Mouse (Mus musculus): ENCODE measurements around the gene Ccl22. TPM values are rescaled to one million over a fixed set of nuclear protein-coding genes. Genes with fewer than 3 reads are reported as not detected.
A peak's percentile ranks its signal among the peaks of the same experiment; 100 is the strongest.

Ccl22 gene
- total RNA-seq, 2 experiments from 2014 or later: not detected

- ATAC-seq (ENCODE audit: poor library complexity, severe bottlenecking): peak; percentile 60
These were observed 11.4 kb upstream of the Ccl22 start for GRCm38 (mm10) chr8:94733821-94734465.

GRCm38 (mm10) chr8:94734735-94735350, 10.5 kb upstream of the Ccl22 start:
- ATAC-seq (ENCODE audit: poor library complexity, severe bottlenecking): no peak

- ATAC-seq (ENCODE audit: poor library complexity, severe bottlenecking): 0 out of 2 replicates have a peak, but pooled peaks have one; percentile 30
These were observed 9.8 kb upstream of the Ccl22 start for GRCm38 (mm10) chr8:94735426-94736094.

- ATAC-seq (ENCODE audit: poor library complexity, severe bottlenecking): no peak
These were observed 5.6 kb upstream of the Ccl22 start for GRCm38 (mm10) chr8:94739829-94740228.

GRCm38 (mm10) chr8:94740591-94740990, 4.8 kb upstream of the Ccl22 start:
- no peak for ATAC-seq (ENCODE audit: poor library complexity, severe bottlenecking)

- ATAC-seq (ENCODE audit: poor library complexity, severe bottlenecking): no peak
These were observed 3.7 kb upstream of the Ccl22 start for GRCm38 (mm10) chr8:94741726-94742125.

- ATAC-seq (ENCODE audit: poor library complexity, severe bottlenecking): no peak
These were observed 906 bp upstream of the Ccl22 start for GRCm38 (mm10) chr8:94744484-94744883.

- no peak for ATAC-seq (ENCODE audit: poor library complexity, severe bottlenecking)
These were observed 418 bp upstream of the Ccl22 start for GRCm38 (mm10) chr8:94744972-94745371.

GRCm38 (mm10) chr8:94746832-94747231, 1.4 kb downstream of the Ccl22 start:
- no peak for ATAC-seq (ENCODE audit: poor library complexity, severe bottlenecking)

GRCm38 (mm10) chr8:94748363-94748762, 3.0 kb downstream of the Ccl22 start:
- no peak for ATAC-seq (ENCODE audit: poor library complexity, severe bottlenecking)

GRCm38 (mm10) chr8:94749942-94750341, 4.6 kb downstream of the Ccl22 start:
- ATAC-seq (ENCODE audit: poor library complexity, severe bottlenecking): no peak

GRCm38 (mm10) chr8:94751023-94751849, 5.8 kb downstream of the Ccl22 start:
- ATAC-seq (ENCODE audit: poor library complexity, severe bottlenecking): no peak

GRCm38 (mm10) chr8:94754006-94754405, 8.6 kb downstream of the Ccl22 start:
- ATAC-seq (ENCODE audit: poor library complexity, severe bottlenecking): no peak

GRCm38 (mm10) chr8:94754486-94754885, 9.1 kb downstream of the Ccl22 start:
- no peak for ATAC-seq (ENCODE audit: poor library complexity, severe bottlenecking)

GRCm38 (mm10) chr8:94767035-94767434, 21.6 kb downstream of the Ccl22 start:
- no peak for ATAC-seq (ENCODE audit: poor library complexity, severe bottlenecking)

- ATAC-seq (ENCODE audit: poor library complexity, severe bottlenecking): no peak
These were observed 25.6 kb downstream of the Ccl22 start for GRCm38 (mm10) chr8:94770945-94771344.

- no peak for ATAC-seq (ENCODE audit: poor library complexity, severe bottlenecking)
These were observed 26.7 kb downstream of the Ccl22 start, which contains the start of gene Cx3cl1 for GRCm38 (mm10) chr8:94771941-94772670. Gene Cx3cl1 (plus strand): TSS chr8:94772009.

GRCm38 (mm10) chr8:94773048-94773447, 27.7 kb downstream of the Ccl22 start:
- no peak for ATAC-seq (ENCODE audit: poor library complexity, severe bottlenecking)

GRCm38 (mm10) chr8:94773700-94774171, 28.3 kb downstream of the Ccl22 start:
- no peak for ATAC-seq (ENCODE audit: poor library complexity, severe bottlenecking)

GRCm38 (mm10) chr8:94774601-94775000, 29.2 kb downstream of the Ccl22 start:
- no peak for ATAC-seq (ENCODE audit: poor library complexity, severe bottlenecking)
